Mouse (Mus musculus) adrenal gland (tissue): Measurements from ENCODE around the gene Dhdh.

Source experiments
- microRNA-seq, 2 experiments: library from miRNA; unstranded; fragments of <30 nt; microRNA quantifications; one replicate each; pipeline ENCODE4; 2019

Dhdh gene

Small RNAs within 50 kb of the gene (microRNA-seq; reads per million reads assigned to microRNA genes)
- 0.23 to 0.49 reads per million in 2 experiments for gene Gm22133
